Mouse (Mus musculus): ENCODE results near the gene Flvcr1.

DNA sequence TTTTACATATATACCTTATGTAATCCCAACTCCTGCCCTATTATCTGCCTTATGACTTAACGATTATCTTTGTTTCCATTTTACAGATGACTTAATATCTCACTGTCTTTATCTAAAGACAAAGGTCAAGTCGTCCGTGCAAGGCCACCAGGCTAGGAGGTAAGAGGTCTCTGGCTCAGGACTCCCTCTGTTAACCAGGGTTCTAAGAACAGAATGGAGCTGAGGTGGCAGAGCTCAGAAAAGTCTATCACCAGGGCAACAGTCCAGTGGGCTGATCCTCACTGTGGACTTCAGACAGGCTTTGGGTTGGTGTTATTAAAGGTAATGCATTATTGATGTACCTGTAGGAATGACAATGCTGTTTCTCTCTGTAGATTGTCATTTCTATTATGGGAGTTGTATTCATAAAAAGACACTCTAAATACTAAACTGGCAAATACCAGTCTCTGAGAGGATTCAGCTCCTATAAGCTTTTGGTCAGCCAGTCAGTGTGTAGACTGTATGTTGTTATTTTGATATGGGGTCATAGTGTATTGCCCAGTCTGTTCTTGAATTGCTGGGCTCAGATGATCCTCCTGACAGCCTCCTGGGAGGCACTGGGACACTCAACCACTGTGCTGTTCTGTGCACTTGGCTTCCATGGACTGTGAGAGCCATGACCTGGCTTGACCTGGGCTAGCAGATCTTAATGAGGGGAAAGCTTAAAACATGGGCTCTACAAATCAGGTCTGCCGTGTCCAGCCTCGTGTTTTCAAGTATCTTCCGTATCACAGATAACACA is 10.8 kb upstream of the Flvcr1 start, which contains the start of gene Spata45:
- no peak for TF ChIP-seq POLR2A (IDR thresholded peaks at IDR 0.05; ENCODE audit: extremely low read depth, insufficient read depth, low read length)
- TF ChIP-seq CTCF (IDR thresholded peaks at IDR 0.05; ENCODE audit: low read depth, low read length), result no peak

Measured in liver, adult 2 months (tissue).